Mouse (Mus musculus) limb, embryonic 15.5 days (tissue): ENCODE measurements around the gene Txk. TPM values are rescaled to one million over a fixed set of nuclear protein-coding genes. Genes with fewer than 3 reads are reported as not detected.

Experiments
- ATAC-seq: fragments of 200-750 bp; cut with Nextera tagmentation; 2 replicates; pipeline ENCODE4 v1.8.0; 2017; ENCODE audit warnings: low read depth, moderate TSS enrichment; ENCODE audit not compliant: insufficient number of reproducible peaks, low FRiP score, low TSS enrichment
- H3K27ac ChIP-seq: fragments of 300-500 bp; sonication (generic); 2 replicates; pipeline ENCODE4 v1.5.1; 2015; ENCODE audit warnings: moderate library complexity, mild to moderate bottlenecking, inconsistent platforms
- H3K27me3 ChIP-seq: fragments of 300-500 bp; sonication (generic); 2 replicates; pipeline ENCODE4 v1.6.1; 2015; ENCODE audit warnings: inconsistent platforms
- H3K36me3 ChIP-seq: fragments of 300-500 bp; sonication (generic); 2 replicates; pipeline ENCODE4 v1.6.1; 2015; ENCODE audit warnings: inconsistent platforms
- H3K4me1 ChIP-seq: fragments of 300-500 bp; sonication (generic); 2 replicates; pipeline ENCODE4 v1.6.1; 2015; ENCODE audit warnings: inconsistent platforms
- H3K4me2 ChIP-seq: fragments of 300-500 bp; sonication (generic); 2 replicates; pipeline ENCODE4 v1.6.1; 2015; ENCODE audit warnings: mild to moderate bottlenecking, inconsistent platforms
- H3K4me3 ChIP-seq: fragments of 300-500 bp; sonication (generic); 2 replicates; pipeline ENCODE4 v1.5.1; 2015; ENCODE audit warnings: mild to moderate bottlenecking, inconsistent platforms
- H3K9ac ChIP-seq: fragments of 300-500 bp; sonication (generic); 2 replicates; pipeline ENCODE4 v1.6.1; 2015; ENCODE audit warnings: inconsistent platforms
- H3K9me3 ChIP-seq: fragments of 300-500 bp; sonication (generic); 2 replicates; pipeline ENCODE4 v1.6.1; 2016; ENCODE audit warnings: inconsistent platforms
- WGBS: fragments of 180-500 bp; shearing (Covaris S2); methylation state at CpG from one replicate; pipeline ENCODE4 v1.1.7; 2015; 5-methylcytosine and 5-hydroxymethylcytosine counted together
- polyA plus RNA-seq: library from polyadenylated mRNA; unstranded; fragments of >200 nt; fragmentation: Nextera tagmentation; extraction: Ambion mirVana; gene quantifications from 2 replicates; pipeline ENCODE4 v1.2.1, GENCODE M21; 2015

Txk gene
- polyA plus RNA-seq, 1 experiment from 2014 or later, result 0.20 TPM

- ATAC-seq, result no peak
- no peak overlapping the region for H3K9ac ChIP-seq
- no peaks in the 10 kb centered on the region for H3K9me3 ChIP-seq
- no peak overlapping the region for H3K4me2 ChIP-seq
- H3K36me3 ChIP-seq, result no peaks in the 10 kb centered on the region
- H3K27me3 ChIP-seq, result peaks cover 24% of the 10 kb centered on the region
- H3K27ac ChIP-seq, result no peak overlapping the region
- peaks cover 13% of the 10 kb centered on the region for H3K4me1 ChIP-seq
- no peak overlapping the region for H3K4me3 ChIP-seq
- WGBS, result 74% methylated on average over 9 of the region's 9 CpGs
Observed at GRCm38 (mm10) chr5:72648987-72649735, 103.4 kb downstream of the Txk start.

GRCm38 (mm10) chr5:72647958-72648595 lies 104.5 kb downstream of the Txk start:
- Histone ChIP-seq H3K36me3 (no peaks in the 10 kb centered on the region), H3K27ac (no peak overlapping the region), H3K27me3 (peaks cover 28% of the 10 kb centered on the region), H3K9me3 (no peaks in the 10 kb centered on the region), H3K4me3 (peak overlapping the region; percentile 50), H3K9ac (peak overlapping the region; percentile 42), H3K4me2 (peak overlapping the region; percentile 81), H3K4me1 (peaks cover 13% of the 10 kb centered on the region)
- peak; percentile 68; the same call in 1 of the 2 replicates for ATAC-seq
- 3% methylated on average over 18 of the region's 18 CpGs for WGBS

DNA sequence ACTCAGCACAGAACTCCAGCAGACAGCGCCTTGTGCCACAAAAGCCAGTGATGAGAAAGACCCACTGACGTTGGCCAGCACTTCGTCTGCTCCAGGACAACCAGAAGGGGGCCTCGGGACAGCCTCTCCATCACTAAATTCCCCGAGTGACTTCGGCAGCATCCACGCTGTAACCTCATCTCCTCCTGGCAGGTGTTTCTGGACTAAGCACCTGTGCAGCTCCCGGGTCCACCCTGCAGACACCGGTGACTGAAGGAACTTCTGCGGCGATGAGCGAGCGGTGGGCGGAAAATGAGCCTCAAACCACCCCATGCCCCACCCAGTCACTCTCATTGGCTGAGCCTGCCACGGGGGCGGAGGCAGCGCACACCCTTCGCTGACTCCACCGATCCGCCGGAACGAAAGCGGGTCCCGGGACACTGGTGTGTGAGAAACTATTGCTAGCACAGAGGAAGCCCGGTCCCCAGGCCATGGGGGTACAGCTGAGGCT lies 105.1 kb downstream of the Txk start, which contains the start of gene Nipal1:
Nipal1 (plus strand) TSS at position 378 of the 490 bp plus-strand sequence.
- Histone ChIP-seq H3K27me3 (peaks cover 28% of the 10 kb centered on the region), H3K4me1 (peaks cover 13% of the 10 kb centered on the region), H3K27ac (no peak within 1 kb of the TSS), H3K36me3 (no peaks in the 10 kb centered on the region), H3K4me2 (peak within 1 kb of the TSS; percentile 81), H3K9me3 (no peaks in the 10 kb centered on the region), H3K9ac (peak within 1 kb of the TSS; percentile 42), H3K4me3 (peak within 1 kb of the TSS; percentile 50)
- peak; percentile 84 for ATAC-seq
- WGBS, result under 1% methylated on average over 25 of the region's 25 CpGs

GRCm38 (mm10) chr5:72646996-72647395 lies 105.6 kb downstream of the Txk start:
- 23% methylated on average over 10 of the region's 10 CpGs for WGBS
- H3K9ac ChIP-seq, result no peak overlapping the region
- peaks cover 13% of the 10 kb centered on the region for H3K4me1 ChIP-seq
- H3K27me3 ChIP-seq, result peaks cover 28% of the 10 kb centered on the region
- no peak for ATAC-seq
- H3K36me3 ChIP-seq, result no peaks in the 10 kb centered on the region
- H3K27ac ChIP-seq, result no peak overlapping the region
- H3K9me3 ChIP-seq, result no peaks in the 10 kb centered on the region
- H3K4me2 ChIP-seq, result peak overlapping the region; percentile 81
- peak overlapping the region; percentile 50 for H3K4me3 ChIP-seq

- no peak overlapping the region for H3K9ac ChIP-seq
- no peaks in the 10 kb centered on the region for H3K9me3 ChIP-seq
- no peak for ATAC-seq
- H3K27ac ChIP-seq, result no peak overlapping the region
- H3K27me3 ChIP-seq, result peaks cover 28% of the 10 kb centered on the region
- H3K4me3 ChIP-seq, result no peak overlapping the region
- peaks cover 13% of the 10 kb centered on the region for H3K4me1 ChIP-seq
- H3K4me2 ChIP-seq, result no peak overlapping the region
- no peaks in the 10 kb centered on the region for H3K36me3 ChIP-seq
- WGBS, result 32% methylated on average over 10 of the region's 10 CpGs
Observed at GRCm38 (mm10) chr5:72646131-72646530, 106.4 kb downstream of the Txk start.

Other genes with a start within 250 kb of the Txk start
- 2.7 and 3.0 TPM in 2 replicates for gene Corin, start 248.3 kb downstream of the Txk start, polyA plus RNA-seq
- gene Nfxl1, start 193.1 kb downstream of the Txk start, polyA plus RNA-seq, result 15.4 and 16.6 TPM in 2 replicates
- gene Zar1, start 171.5 kb downstream of the Txk start, polyA plus RNA-seq, result 0.40 and 0.61 TPM in 2 replicates
- gene Gm5868, start 165.2 kb downstream of the Txk start, polyA plus RNA-seq, result 0.27 and 0.31 TPM in 2 replicates
- not detected in 2 replicates for gene Cnga1, start 108.5 kb downstream of the Txk start, polyA plus RNA-seq
- gene Nipal1, start 105.0 kb downstream of the Txk start, polyA plus RNA-seq, result 24.8 and 27.7 TPM in 2 replicates
- gene Tec, start 115.7 kb upstream of the Txk start, polyA plus RNA-seq, result 12.9 and 13.2 TPM in 2 replicates
- gene Slain2, start 161.5 kb upstream of the Txk start, polyA plus RNA-seq, result 14.0 and 16.4 TPM in 2 replicates
- not detected in 2 replicates for gene Gm10135, start 221.9 kb upstream of the Txk start, polyA plus RNA-seq